Mouse (Mus musculus) heart, postnatal 0 days (tissue): Measurements from ENCODE around the gene Mfap3l. TPM values are rescaled to one million over a fixed set of nuclear protein-coding genes. Genes with fewer than 3 reads are reported as not detected.

Source experiments
- ATAC-seq: fragments of 200-750 bp; cut with Nextera tagmentation; 2 replicates; pipeline ENCODE4 v1.8.0; 2017; ENCODE audit warnings: low read depth, moderate number of reproducible peaks, moderate library complexity; ENCODE audit not compliant: insufficient read depth
- DNase-seq: peaks from one replicate; pipeline ENCODE4 v3.0.0-alpha.2; 2016; ENCODE audit warnings: low spot score
- H3K27ac ChIP-seq: fragments of 300-500 bp; sonication (generic); 2 replicates; pipeline ENCODE4 v1.5.1; 2014; ENCODE audit warnings: low read depth, mild to moderate bottlenecking
- H3K27me3 ChIP-seq: fragments of 300-500 bp; sonication (generic); 2 replicates; pipeline ENCODE4 v1.6.1; 2014; ENCODE audit warnings: low read length, mixed read lengths; ENCODE audit not compliant: control insufficient read depth, insufficient read depth
- H3K36me3 ChIP-seq: fragments of 300-500 bp; sonication (generic); replicated peaks from 2 replicates; pipeline ENCODE4 v1.6.1; 2014; ENCODE audit warnings: low read length, mixed read lengths; ENCODE audit not compliant: control insufficient read depth, insufficient read depth
- H3K4me1 ChIP-seq: fragments of 300-500 bp; sonication (generic); 2 replicates; pipeline ENCODE4 v1.6.1; 2014; ENCODE audit warnings: antibody characterized with exemption; ENCODE audit not compliant: control insufficient read depth, insufficient read depth
- H3K4me2 ChIP-seq: fragments of 300-500 bp; sonication (generic); 2 replicates; pipeline ENCODE4 v1.6.1; 2014; ENCODE audit warnings: low read depth, mild to moderate bottlenecking, low read length, moderate library complexity
- H3K4me3 ChIP-seq: fragments of 300-500 bp; sonication (generic); 2 replicates; pipeline ENCODE4 v1.5.1; 2014; ENCODE audit warnings: low read depth, low read length
- H3K9ac ChIP-seq: fragments of 300-500 bp; sonication (generic); replicated peaks from 2 replicates; pipeline ENCODE4 v1.6.1; 2014; ENCODE audit warnings: low read depth, low read length, mixed read lengths
- H3K9me3 ChIP-seq: fragments of 300-500 bp; sonication (generic); replicated peaks from 2 replicates; pipeline ENCODE4 v1.6.1; 2016; ENCODE audit warnings: low read length; ENCODE audit not compliant: control insufficient read depth
- CTCF ChIP-seq: IDR thresholded peaks from 2 replicates; pipeline ENCODE4 v1.5.1; 2016; ENCODE audit warnings: antibody characterized with exemption, control low read depth, low read depth
- EP300 ChIP-seq: IDR thresholded peaks from 2 replicates; pipeline ENCODE4 v1.6.1; 2016; ENCODE audit warnings: antibody characterized with exemption, low read depth
- WGBS: fragments of 180-500 bp; shearing (Covaris S2); extraction: QIAGEN DNeasy Blood & Tissue Kit; methylation state at CpG from one replicate; pipeline ENCODE4 v1.1.7; 2014; 5-methylcytosine and 5-hydroxymethylcytosine counted together
- polyA plus RNA-seq: library from polyadenylated mRNA; unstranded; fragments of >200 nt; fragmentation: Nextera tagmentation; extraction: Ambion mirVana; gene quantifications from 2 replicates; pipeline ENCODE4 v1.2.1, GENCODE M21; 2015
- total RNA-seq: library from RNA; depleted of rRNA; stranded (reverse); fragments of >200 nt; gene quantifications from 2 replicates; pipeline ENCODE4 v1.2.3, GENCODE M21; 2014; ENCODE audit warnings: low replicate concordance

Mfap3l gene
- total and polyA plus RNA-seq, 2 experiments from 2014 or later: 0.69 to 0.70 TPM

DNA sequence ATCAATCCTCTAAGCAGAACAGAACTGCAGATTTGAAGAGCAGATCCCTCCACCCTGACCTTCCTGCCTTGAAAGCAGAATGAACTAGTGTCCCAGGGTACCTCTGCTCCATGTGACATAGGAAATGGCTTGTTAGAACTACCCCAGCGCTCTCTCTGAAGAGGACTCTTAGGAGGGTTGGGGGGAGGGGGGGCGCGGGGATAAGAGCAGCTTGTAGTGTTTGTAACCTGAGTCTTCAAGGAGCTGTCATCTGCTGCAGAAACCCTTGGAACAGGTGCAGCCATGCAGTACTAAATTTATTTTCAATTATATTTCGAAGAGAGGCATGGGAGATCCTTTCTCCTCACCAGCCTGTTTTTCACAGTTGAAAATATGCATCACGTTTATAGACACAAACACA lies 30.9 kb downstream of the Mfap3l start:
- H3K27ac ChIP-seq: no peak overlapping the region
- H3K4me3 ChIP-seq: no peak overlapping the region
- 52% methylated on average over 5 of the region's 5 CpGs for WGBS
- no peaks in the 10 kb centered on the region for H3K4me1 ChIP-seq
- H3K36me3 ChIP-seq: no peaks in the 10 kb centered on the region
- H3K9me3 ChIP-seq: no peaks in the 10 kb centered on the region
- no peak for TF ChIP-seq EP300
- TF ChIP-seq CTCF: no peak
- no peak overlapping the region for H3K9ac ChIP-seq
- no peaks in the 10 kb centered on the region for H3K27me3 ChIP-seq
- no peak for ATAC-seq
- DNase-seq: no peak
- H3K4me2 ChIP-seq: no peak overlapping the region

DNA sequence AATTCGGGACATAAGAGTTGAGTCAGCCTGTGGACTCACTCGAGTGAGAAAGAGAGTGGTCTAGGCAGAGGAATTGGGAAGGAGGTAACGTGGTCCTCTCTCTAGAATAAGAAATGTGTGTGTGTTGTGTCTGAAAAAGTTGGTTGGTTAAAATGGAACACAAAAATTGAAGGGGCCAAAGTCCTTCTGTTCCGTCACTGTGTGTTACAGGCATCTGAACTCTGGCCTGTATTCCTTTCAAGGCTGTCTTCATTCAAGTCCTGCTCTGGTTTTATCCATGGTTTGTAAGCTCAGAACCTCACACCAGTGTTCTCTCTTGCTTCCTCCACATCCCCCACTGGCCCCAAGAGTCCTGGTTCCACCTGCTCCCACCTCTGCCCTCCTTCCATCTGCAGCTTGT lies 33.2 kb downstream of the Mfap3l start:
- DNase-seq (no peak), ATAC-seq (no peak)
- H3K4me2 ChIP-seq: no peak overlapping the region
- H3K27me3 ChIP-seq: no peaks in the 10 kb centered on the region
- H3K4me3 ChIP-seq: no peak overlapping the region
- 70% methylated on average over 4 of the region's 4 CpGs for WGBS
- no peak overlapping the region for H3K27ac ChIP-seq
- no peaks in the 10 kb centered on the region for H3K4me1 ChIP-seq
- H3K36me3 ChIP-seq: no peaks in the 10 kb centered on the region
- no peaks in the 10 kb centered on the region for H3K9me3 ChIP-seq
- no peak overlapping the region for H3K9ac ChIP-seq
- TF ChIP-seq EP300 (no peak), CTCF (no peak)

DNA sequence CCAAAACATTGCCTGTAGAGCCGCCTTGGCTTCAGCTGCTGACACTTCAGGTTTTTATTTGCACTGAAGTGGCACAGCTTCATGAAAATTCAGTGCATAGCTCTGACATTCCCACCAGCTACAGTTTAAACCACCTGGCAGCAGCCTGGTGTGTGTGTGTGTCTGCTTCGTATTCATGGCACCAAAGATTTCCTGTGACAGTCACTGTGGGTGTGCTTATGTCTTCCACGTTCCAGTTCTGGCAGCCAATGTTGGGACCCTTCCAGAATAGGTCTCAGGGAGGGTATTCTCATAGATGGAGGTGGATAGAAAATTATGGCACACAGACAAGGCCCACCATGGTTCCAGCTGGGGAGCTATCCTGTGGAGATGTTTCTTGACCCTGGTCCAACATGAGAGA lies 34.2 kb downstream of the Mfap3l start:
- ATAC-seq (no peak), DNase-seq (no peak)
- Histone ChIP-seq H3K9me3 (no peaks in the 10 kb centered on the region), H3K36me3 (no peaks in the 10 kb centered on the region), H3K4me2 (no peak overlapping the region), H3K4me3 (no peak overlapping the region), H3K27me3 (no peaks in the 10 kb centered on the region), H3K4me1 (no peaks in the 10 kb centered on the region), H3K9ac (no peak overlapping the region), H3K27ac (no peak overlapping the region)
- TF ChIP-seq EP300: no peak
- no peak for TF ChIP-seq CTCF
- WGBS: 61% methylated on average over 3 of the region's 3 CpGs

GRCm38 (mm10) chr8:60678590-60678989 lies 46.0 kb downstream of the Mfap3l start:
- Histone ChIP-seq H3K9me3 (no peaks in the 10 kb centered on the region), H3K27ac (no peak overlapping the region), H3K9ac (no peak overlapping the region), H3K36me3 (no peaks in the 10 kb centered on the region), H3K4me3 (no peak overlapping the region), H3K27me3 (no peaks in the 10 kb centered on the region), H3K4me2 (no peak overlapping the region), H3K4me1 (no peaks in the 10 kb centered on the region)
- no peak for TF ChIP-seq CTCF
- TF ChIP-seq EP300: no peak
- DNase-seq (no peak), ATAC-seq (no peak)
- WGBS: 80% methylated on average over 6 of the region's 6 CpGs

GRCm38 (mm10) chr8:60681811-60682210 lies 49.2 kb downstream of the Mfap3l start:
- Histone ChIP-seq H3K4me2 (no peak overlapping the region), H3K27ac (no peak overlapping the region), H3K36me3 (no peaks in the 10 kb centered on the region), H3K27me3 (no peaks in the 10 kb centered on the region), H3K9ac (no peak overlapping the region), H3K9me3 (no peaks in the 10 kb centered on the region), H3K4me1 (no peaks in the 10 kb centered on the region), H3K4me3 (no peak overlapping the region)
- ATAC-seq: no peak
- no peak for DNase-seq
- no peak for TF ChIP-seq EP300
- TF ChIP-seq CTCF: no peak
- WGBS: 62% methylated on average over 4 of the region's 4 CpGs

GRCm38 (mm10) chr8:60682340-60682739 lies 49.7 kb downstream of the Mfap3l start:
- H3K36me3 ChIP-seq: no peaks in the 10 kb centered on the region
- H3K4me3 ChIP-seq: no peak overlapping the region
- no peak overlapping the region for H3K27ac ChIP-seq
- H3K4me1 ChIP-seq: no peaks in the 10 kb centered on the region
- no peak overlapping the region for H3K4me2 ChIP-seq
- no peak for DNase-seq
- no peak for ATAC-seq
- no peaks in the 10 kb centered on the region for H3K9me3 ChIP-seq
- WGBS: 69% methylated on average over 2 of the region's 2 CpGs
- H3K27me3 ChIP-seq: no peaks in the 10 kb centered on the region
- no peak for TF ChIP-seq CTCF
- TF ChIP-seq EP300: no peak
- H3K9ac ChIP-seq: no peak overlapping the region
